Mouse (Mus musculus) heart, embryonic 11.5 days (tissue): Measurements from ENCODE around the gene Memo1. TPM values are rescaled to one million over a fixed set of nuclear protein-coding genes. Genes with fewer than 3 reads are reported as not detected.

Experiments
- ATAC-seq: fragments of 200-750 bp; cut with Nextera tagmentation; replicated peaks from 2 replicates; pipeline ENCODE4 v1.8.0; 2017; ENCODE audit warnings: moderate library complexity; ENCODE audit not compliant: insufficient number of reproducible peaks, low FRiP score, low TSS enrichment
- H3K27ac ChIP-seq: fragments of 300-500 bp; sonication (generic); 2 replicates; pipeline ENCODE4 v1.5.1; 2014; ENCODE audit warnings: mild to moderate bottlenecking, low read depth, low read length
- H3K27me3 ChIP-seq: fragments of 300-500 bp; sonication (generic); 2 replicates; pipeline ENCODE4 v1.6.1; 2014; ENCODE audit warnings: mild to moderate bottlenecking, low read length, mixed read lengths; ENCODE audit not compliant: control insufficient read depth, insufficient read depth
- H3K36me3 ChIP-seq: fragments of 300-500 bp; sonication (generic); 2 replicates; pipeline ENCODE4 v1.6.1; 2014; ENCODE audit warnings: mild to moderate bottlenecking, low read length, moderate library complexity, mixed read lengths; ENCODE audit not compliant: control insufficient read depth, insufficient read depth
- H3K4me1 ChIP-seq: fragments of 300-500 bp; sonication (generic); 2 replicates; pipeline ENCODE4 v1.6.1; 2014; ENCODE audit warnings: low read length; ENCODE audit not compliant: control insufficient read depth, insufficient read depth
- H3K4me2 ChIP-seq: fragments of 300-500 bp; sonication (generic); 2 replicates; pipeline ENCODE4 v1.6.1; 2014; ENCODE audit warnings: mild to moderate bottlenecking, moderate library complexity
- H3K4me3 ChIP-seq: fragments of 300-500 bp; sonication (generic); 2 replicates; pipeline ENCODE4 v1.5.1; 2014; ENCODE audit warnings: low read depth, low read length
- H3K9ac ChIP-seq: fragments of 300-500 bp; sonication (generic); 2 replicates; pipeline ENCODE4 v1.6.1; 2014; ENCODE audit warnings: mild to moderate bottlenecking, low read depth, low read length, moderate library complexity
- H3K9me3 ChIP-seq: fragments of 300-500 bp; sonication (generic); replicated peaks from 2 replicates; pipeline ENCODE4 v1.6.1; 2016; ENCODE audit warnings: low read length; ENCODE audit not compliant: control insufficient read depth
- WGBS: fragments of 180-500 bp; shearing (Covaris S2); extraction: QIAGEN DNeasy Blood & Tissue Kit; methylation state at CpG from one replicate; pipeline ENCODE4 v1.1.7; 2014; ENCODE audit not compliant: insufficient replicate concordance; 5-methylcytosine and 5-hydroxymethylcytosine counted together
- polyA plus RNA-seq: library from polyadenylated mRNA; unstranded; fragments of >200 nt; fragmentation: Nextera tagmentation; extraction: Ambion mirVana; gene quantifications from 2 replicates; pipeline ENCODE4 v1.2.1, GENCODE M21; 2014

Gene Memo1
- polyA plus RNA-seq, 1 experiment from 2014 or later: 79.6 TPM

DNA sequence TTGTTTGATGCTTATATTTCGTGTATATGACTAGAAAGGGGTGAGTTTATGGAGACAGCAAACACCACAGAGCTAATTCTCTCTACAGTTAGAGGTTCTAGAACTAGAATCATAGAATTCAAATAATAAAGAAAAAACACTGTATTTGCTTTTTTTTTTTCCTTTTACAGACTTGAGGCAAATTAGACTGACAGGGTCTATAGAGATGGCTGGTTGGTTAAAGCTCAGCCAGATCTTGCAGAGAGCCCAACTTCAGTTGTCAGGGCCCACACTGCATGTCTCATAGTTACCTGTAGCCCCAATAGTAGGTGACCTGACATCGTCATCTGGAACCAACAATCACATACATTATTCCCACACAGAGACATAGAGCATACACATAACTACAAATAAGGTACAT, 28.5 kb upstream of the Memo1 start, which contains the start of gene Dpy30:
TSS of gene Dpy30 (minus strand) at position 101 of the 400 bp plus-strand sequence.
- Histone ChIP-seq H3K4me1 (no peaks in the 10 kb centered on the region), H3K4me2 (no peak within 1 kb of the TSS), H3K9me3 (no peaks in the 10 kb centered on the region), H3K4me3 (no peak within 1 kb of the TSS), H3K27me3 (no peaks in the 10 kb centered on the region), H3K36me3 (no peaks in the 10 kb centered on the region), H3K27ac (no peak within 1 kb of the TSS), H3K9ac (no peak within 1 kb of the TSS)
- 74% methylated on average over 2 of the region's 2 CpGs for WGBS
- ATAC-seq: no peak

- Histone ChIP-seq H3K4me3 (no peak overlapping the region), H3K27ac (no peak overlapping the region), H3K36me3 (no peaks in the 10 kb centered on the region), H3K4me1 (no peaks in the 10 kb centered on the region), H3K27me3 (no peaks in the 10 kb centered on the region), H3K9me3 (no peaks in the 10 kb centered on the region), H3K4me2 (no peak overlapping the region), H3K9ac (no peak overlapping the region)
- no peak for ATAC-seq
- WGBS: 50% methylated on average over 5 of the region's 5 CpGs
Measured at GRCm38 (mm10) chr17:74322400-74323054, 27.2 kb upstream of the Memo1 start.

DNA sequence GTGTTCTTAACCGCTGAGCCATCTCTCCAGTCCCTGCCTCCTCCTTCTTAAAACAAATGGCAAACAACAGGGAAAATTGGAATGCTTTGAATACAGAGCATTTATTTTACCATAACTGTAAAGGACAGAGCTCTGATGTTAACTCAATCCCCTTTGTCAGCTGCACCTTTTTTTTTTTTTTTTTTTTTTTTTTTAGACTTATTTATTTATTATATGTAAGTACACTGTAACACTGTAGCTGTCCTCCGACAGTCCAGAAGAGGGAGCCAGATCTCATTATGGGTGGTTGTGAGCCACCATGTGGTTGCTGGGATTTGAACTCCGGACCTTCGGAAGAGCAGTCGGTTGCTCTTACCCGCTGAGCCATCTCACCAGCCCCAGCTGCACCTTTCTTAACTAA, 23.4 kb upstream of the Memo1 start:
- Histone ChIP-seq H3K4me2 (no peak overlapping the region), H3K4me1 (peaks cover 4% of the 10 kb centered on the region), H3K4me3 (no peak overlapping the region), H3K27me3 (no peaks in the 10 kb centered on the region), H3K9me3 (no peaks in the 10 kb centered on the region), H3K27ac (no peak overlapping the region), H3K9ac (no peak overlapping the region), H3K36me3 (no peaks in the 10 kb centered on the region; the same call in 1 of the 2 replicates)
- 84% methylated on average over 6 of the region's 6 CpGs for WGBS
- no peak for ATAC-seq

- Histone ChIP-seq H3K4me2 (peak overlapping the region; percentile 69), H3K4me3 (peak overlapping the region; percentile 86), H3K27ac (peak overlapping the region; percentile 84), H3K9me3 (no peaks in the 10 kb centered on the region), H3K27me3 (no peaks in the 10 kb centered on the region), H3K36me3 (peaks cover 3% of the 10 kb centered on the region), H3K4me1 (peaks cover 4% of the 10 kb centered on the region), H3K9ac (peak overlapping the region; percentile 84)
- ATAC-seq: peak; percentile 91
- under 1% methylated on average over 48 of the region's 48 CpGs for WGBS
Measured at GRCm38 (mm10) chr17:74316309-74316863, 21.1 kb upstream of the Memo1 start.

DNA sequence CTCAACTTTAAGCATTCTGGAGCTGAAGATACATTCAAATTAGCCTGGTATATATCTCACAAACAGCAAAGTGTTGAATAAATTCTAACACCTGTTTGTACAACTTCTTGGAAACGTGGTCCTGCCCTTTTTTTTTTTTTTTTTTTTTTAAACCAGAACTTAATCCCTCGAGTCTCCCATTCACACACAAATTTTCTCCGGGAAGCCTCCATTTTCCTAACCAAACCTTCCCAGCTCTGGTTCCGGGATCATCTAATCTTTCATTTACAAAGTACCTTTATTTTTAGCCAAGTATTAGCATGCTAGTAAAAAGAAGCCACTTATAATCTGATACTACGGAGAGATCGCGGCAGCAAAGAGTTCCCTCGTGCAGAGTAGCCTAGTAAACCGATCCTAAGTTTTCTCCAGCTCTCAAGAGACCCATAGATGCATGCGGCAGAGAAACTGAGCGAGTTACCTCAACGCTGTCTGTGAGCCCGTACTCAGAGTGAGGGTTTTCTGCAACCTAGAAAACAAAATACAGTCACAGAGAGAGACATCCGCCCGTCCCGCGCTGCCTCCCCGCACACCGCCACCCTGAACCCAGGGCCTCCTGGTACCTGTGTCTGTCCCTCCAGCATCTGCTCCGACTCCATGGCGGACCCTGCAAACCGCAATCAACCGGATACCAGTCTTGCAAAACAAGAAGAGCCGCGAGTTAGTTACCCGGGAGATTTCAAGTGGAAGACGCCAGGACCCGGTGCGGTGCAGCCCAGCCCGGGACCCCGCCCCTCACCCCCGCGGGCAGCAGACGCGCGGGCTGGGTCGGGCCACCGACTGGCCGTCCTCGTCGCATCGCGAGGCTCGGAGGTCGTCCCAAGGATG, 20.4 kb upstream of the Memo1 start:
- WGBS: 1% methylated on average over 45 of the region's 45 CpGs
- Histone ChIP-seq H3K9ac (peak overlapping the region; percentile 84), H3K36me3 (peaks cover 3% of the 10 kb centered on the region), H3K4me1 (peaks cover 4% of the 10 kb centered on the region), H3K9me3 (no peaks in the 10 kb centered on the region), H3K4me2 (peak overlapping the region; percentile 69), H3K27me3 (no peaks in the 10 kb centered on the region), H3K4me3 (peak overlapping the region; percentile 86), H3K27ac (peak overlapping the region; percentile 84)
- ATAC-seq: peak; percentile 81; the same call in 1 of the 2 replicates

DNA sequence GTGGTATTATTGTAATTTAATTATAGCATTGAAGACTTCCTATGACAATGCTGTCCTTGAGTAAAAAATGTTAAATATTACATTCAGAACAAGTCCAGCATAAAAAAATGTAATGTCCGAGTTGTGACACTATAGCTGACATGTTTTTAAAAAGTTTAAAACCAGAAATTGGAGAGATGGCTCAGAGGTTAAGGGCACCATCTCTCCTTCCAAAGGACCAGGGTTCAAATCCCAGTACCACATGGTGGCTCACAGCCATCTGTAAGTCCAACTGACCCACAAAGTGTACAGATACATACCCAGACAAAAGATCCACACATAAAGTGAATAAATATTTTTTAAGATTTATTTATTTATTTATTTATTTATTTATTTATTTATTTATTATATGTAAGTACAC, 10.7 kb upstream of the Memo1 start:
- Histone ChIP-seq H3K27ac (no peak overlapping the region), H3K4me2 (no peak overlapping the region), H3K36me3 (peaks cover 12% of the 10 kb centered on the region), H3K9ac (no peak overlapping the region), H3K9me3 (no peaks in the 10 kb centered on the region), H3K4me1 (no peaks in the 10 kb centered on the region), H3K27me3 (no peaks in the 10 kb centered on the region), H3K4me3 (no peak overlapping the region)
- 95% methylated on average over 1 of the region's 1 CpGs for WGBS
- no peak for ATAC-seq

GRCm38 (mm10) chr17:74305616-74306015, 10.3 kb upstream of the Memo1 start:
- H3K27ac ChIP-seq: no peak overlapping the region
- 91% methylated on average over 4 of the region's 4 CpGs for WGBS
- no peak for ATAC-seq
- no peak overlapping the region for H3K9ac ChIP-seq
- H3K4me1 ChIP-seq: no peaks in the 10 kb centered on the region
- H3K4me2 ChIP-seq: no peak overlapping the region
- H3K9me3 ChIP-seq: no peaks in the 10 kb centered on the region
- H3K36me3 ChIP-seq: peaks cover 12% of the 10 kb centered on the region
- H3K4me3 ChIP-seq: no peak overlapping the region
- no peaks in the 10 kb centered on the region for H3K27me3 ChIP-seq

GRCm38 (mm10) chr17:74304060-74304459, 8.7 kb upstream of the Memo1 start:
- Histone ChIP-seq H3K4me3 (no peak overlapping the region), H3K9ac (no peak overlapping the region), H3K27me3 (no peaks in the 10 kb centered on the region), H3K36me3 (peaks cover 15% of the 10 kb centered on the region), H3K4me2 (no peak overlapping the region), H3K27ac (no peak overlapping the region), H3K4me1 (no peaks in the 10 kb centered on the region), H3K9me3 (no peaks in the 10 kb centered on the region)
- WGBS: 90% methylated on average over 4 of the region's 4 CpGs
- no peak for ATAC-seq
